Mouse (Mus musculus) heart, postnatal 0 days (tissue): Measurements from ENCODE around the gene Gm9639.
"Not testable (repeated sequence)": the region's sequence is repeated elsewhere in the genome, so short reads cannot be mapped to it uniquely, and the experiment has no call there.

Experiments
- CTCF ChIP-seq: IDR thresholded peaks from 2 replicates; pipeline ENCODE4 v1.5.1; 2016; ENCODE audit warnings: antibody characterized with exemption, control low read depth, low read depth
- EP300 ChIP-seq: IDR thresholded peaks from 2 replicates; pipeline ENCODE4 v1.6.1; 2016; ENCODE audit warnings: antibody characterized with exemption, low read depth

GRCm38 (mm10) chr10:77798164-77798920, 3.5 kb upstream of the Gm9639 start:
- not testable (repeated sequence) for TF ChIP-seq EP300, CTCF
